Mouse (Mus musculus) c-Kit-positive CD71-positive TER-119-negative erythroid progenitor cells, embryonic 14.5 days (primary cell): ENCODE data around the gene Apeh.

Experiments used
- DNase-seq: peaks from one replicate; pipeline ENCODE4 v3.0.0-alpha.2; 2013; ENCODE audit warnings: low read depth

Gene Apeh

DNA sequence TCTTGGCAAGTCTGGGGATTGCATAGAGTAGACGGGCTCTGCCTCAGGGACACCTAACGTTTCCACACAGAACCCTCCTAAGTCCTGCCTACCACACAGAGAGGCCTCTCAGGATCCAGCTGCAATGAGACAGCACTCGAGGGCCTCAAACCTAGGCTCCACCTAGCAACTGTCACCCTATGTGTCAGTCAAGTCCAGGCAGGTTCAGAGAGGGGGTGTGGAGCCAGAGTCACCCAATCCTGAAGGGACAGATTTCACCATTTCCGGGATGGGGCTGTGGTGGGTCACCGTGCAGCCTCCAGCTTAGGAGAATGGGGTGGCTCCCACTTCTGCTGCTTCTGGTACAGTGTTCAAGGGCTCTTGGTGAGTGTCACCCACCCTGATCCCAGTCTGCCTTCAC, 14.2 kb downstream of the Apeh start, which contains the start of gene Mst1:
Gene Mst1 (plus strand): TSS at position 269 of the 400 bp plus-strand sequence.
- DNase-seq = peak; percentile 82

DNA sequence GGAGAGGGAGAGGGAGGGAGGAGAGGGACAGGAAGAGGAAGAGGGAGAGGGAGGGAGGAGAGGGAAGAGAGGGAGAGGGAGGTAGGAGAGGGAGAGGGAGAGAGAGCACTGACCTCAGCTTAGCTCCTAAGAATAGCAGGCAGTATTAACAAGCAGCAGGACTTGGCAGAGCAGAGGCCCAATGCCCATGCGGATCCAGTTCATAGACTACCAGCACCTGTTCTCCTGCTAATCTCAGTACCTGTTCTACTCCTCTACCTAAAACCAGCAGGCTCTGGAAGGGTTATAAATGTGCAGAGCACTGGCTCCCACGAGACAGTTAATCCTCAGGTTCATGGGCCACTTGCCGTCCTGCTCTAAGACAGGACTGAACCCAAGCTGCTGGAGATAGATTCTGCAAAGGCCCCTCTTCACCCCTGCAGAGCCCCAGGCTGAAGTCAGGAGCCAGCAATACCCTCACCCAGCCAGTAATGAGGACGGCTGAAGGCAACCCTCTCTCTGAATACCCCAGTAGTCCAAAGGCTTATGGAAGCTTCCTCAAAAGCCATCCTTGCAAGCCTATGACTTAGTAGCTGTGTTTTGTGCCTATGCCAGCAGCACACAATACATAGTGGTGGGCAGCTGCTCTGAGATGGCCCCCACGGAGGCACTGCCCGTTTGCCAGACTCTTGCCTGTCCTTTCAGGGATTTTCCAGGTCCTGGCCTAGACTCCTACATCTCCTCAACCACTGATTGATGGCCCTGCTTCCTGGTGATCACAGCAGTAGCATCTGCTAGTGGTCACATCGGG, 21.1 kb downstream of the Apeh start:
- DNase-seq = no peak

DNA sequence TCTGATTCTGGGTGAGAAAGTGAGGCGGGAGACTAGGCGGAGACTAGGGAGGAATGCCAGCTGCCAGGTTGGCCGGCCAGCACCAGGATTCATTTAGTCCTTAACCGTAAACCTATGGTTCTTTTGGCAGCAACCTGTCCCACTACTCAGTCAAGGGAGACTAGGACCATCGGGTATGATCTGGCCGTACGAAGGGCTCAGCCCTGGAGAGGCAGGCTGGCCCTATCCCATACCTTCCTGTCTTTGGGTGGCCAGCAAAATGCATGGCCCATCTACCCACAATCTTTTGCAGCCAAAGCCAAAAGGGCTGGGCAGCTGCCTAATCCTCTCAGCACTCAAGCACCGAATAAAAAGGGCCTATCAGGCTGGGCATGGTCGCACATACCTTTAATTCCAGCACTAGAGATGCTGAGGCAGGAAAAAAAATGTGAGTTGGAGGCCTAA, 21.9 kb downstream of the Apeh start:
- no peak for DNase-seq

DNA sequence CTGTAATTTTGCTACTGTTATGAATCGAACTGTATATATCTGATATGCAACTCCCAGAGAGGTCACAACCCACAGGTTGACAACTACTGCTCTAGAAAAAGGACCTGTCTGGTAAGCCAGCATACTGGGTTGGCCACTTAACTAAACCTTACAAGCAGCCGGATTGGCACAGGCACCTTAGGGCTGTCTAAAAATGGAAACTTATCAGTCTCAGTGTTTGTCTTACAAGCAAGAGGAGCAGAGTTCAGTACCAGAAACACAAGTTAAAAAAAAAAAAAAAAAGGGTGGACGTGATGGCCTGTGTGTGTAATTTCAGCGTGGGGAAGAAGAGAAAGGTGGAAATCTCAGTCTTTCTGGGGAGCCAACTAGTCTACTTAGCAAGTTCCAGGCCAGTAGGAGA, 22.6 kb downstream of the Apeh start:
- DNase-seq = no peak

DNA sequence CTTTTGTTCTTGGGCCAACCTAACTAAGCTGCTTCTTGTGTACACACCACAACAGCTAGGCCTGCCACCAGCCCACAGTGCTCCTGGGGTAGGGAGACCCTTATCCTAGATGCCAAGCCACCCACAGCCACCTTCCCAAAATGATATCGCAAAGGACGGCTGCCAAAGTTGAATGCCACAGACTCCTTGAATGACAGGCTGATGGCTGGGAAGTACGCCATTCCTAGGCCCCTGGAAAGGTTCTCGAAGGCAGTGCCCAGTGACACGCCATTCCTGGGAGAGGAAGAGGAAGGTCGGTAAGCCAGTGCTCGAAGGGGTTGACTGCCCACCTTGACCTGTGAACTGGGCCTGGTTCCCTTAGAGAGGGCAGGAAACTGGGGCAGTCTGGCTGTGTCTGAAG, 24.9 kb downstream of the Apeh start:
- DNase-seq = no peak

DNA sequence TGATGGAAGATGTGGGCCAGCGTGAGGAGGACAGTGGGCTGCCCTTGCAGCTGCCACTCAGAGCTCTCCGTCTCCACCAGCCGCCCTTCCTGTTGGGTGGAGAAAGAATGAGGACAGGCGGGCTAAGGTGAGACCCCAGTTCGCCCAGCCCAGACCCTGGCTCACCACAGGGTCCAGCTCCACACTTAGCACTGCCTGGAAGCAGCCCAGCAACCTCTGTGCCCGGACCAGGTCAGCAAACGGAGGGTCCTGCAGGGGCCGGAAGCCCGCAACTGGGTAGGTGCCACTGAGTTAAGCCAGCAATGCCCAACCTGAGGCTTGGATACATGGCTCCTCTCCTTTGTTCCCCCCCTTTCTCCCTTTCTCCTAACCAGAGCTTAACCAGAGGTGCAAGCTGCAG, 25.4 kb downstream of the Apeh start:
- DNase-seq = no peak

DNA sequence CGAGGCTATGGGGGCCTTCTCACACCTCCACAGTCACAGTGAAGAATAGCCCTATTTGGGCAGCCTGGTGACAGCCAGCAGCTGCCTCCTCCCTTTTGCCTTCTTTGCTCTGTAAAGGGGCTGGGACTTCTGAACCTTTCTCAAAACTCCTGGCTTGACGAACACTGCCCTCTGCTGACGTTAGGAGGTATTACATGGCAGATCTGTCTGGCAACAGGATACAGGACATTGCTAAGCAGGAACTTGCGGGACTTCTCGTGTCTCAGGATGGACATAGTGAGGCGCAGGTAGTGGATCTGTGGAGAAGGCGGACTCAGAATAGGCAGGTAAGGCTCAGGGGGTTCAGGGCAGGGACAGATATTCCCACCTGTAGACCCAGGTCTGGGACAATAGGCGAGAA, 26.5 kb downstream of the Apeh start:
- peak; percentile 91 for DNase-seq

DNA sequence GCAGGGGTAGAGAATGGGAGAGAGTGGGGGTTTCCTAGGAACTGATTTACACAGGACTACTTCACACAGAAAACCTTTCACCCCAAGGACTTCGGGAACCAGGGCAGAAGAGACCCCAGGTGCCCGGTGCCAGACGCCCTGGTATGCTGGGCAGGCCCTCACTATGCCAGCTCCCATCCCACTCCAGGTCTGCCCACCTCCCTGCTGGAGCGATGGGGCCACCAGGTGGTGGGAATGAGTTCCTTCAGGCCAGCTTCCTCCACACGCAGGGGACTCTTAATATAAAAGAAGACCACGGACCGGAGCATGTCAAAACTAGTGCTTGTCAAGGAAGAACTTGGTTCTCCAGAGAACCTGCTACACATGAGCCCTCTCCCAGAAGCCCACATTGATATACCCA, 27.2 kb downstream of the Apeh start:
- no peak for DNase-seq

DNA sequence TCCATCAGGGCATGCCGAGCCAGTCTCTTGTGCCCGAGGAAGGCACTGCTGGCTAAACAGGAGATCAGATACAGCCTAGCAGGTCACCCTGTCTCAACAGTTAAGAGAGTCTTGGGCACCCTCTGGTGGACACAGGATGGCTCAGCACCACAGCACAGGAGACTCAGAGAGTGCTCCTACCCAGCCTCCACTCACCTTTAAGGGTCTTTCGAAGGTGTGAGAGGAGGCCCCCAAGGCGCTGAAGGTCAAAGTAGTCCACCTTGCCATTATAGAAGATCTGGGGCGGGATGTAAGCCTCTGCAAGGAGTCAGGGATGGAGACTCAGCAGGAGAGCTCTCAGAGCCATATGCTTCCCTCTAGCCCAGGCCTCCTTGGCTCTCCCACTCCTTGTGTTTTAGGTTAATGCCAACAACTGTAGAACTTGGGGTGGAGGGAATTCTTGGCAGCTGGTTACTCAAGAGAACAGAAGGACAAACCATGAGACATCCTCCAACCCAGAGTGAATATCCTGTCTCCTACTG, 28.9 kb downstream of the Apeh start:
- peak; percentile 67 for DNase-seq

DNA sequence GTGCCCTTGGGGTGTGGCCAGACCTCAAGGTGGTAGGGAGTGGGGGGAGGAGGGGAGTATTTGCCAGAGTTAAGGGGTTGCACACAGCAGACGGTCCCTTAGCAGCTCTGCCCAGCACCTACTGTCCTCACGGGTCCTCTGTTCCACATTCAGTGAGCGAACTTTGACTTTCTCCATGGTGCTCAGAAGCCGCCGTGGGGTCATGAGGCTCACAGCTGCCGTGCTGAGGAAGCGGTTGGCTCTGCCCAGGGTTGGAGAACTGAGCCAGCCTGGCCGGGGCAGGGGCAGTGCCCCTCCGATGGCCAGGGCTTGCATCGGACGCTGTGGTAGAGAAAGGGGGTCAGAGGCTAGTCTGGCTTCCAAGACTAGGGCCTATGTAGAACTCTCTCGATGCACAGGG, 31.0 kb downstream of the Apeh start:
- DNase-seq = no peak

DNA sequence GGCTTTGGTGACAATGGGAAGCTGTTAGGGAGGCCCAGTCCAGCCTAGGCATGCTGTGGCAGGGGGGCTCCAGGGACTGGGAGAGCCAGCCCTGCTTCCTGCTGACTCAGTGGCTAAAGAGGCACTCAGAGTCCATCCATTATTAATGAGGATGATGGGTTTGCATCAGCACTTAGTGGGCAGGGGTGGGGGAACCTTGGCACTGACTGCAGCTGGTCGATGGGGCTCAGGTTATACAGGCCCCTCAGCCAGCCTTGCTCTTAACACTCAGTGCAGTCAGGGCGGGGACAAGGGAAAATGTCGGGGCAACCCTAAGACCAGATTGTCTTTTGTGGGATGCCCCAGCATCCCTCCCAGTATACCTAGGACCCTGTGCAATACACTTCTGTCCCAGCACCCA, 32.3 kb downstream of the Apeh start:
- DNase-seq = no peak

DNA sequence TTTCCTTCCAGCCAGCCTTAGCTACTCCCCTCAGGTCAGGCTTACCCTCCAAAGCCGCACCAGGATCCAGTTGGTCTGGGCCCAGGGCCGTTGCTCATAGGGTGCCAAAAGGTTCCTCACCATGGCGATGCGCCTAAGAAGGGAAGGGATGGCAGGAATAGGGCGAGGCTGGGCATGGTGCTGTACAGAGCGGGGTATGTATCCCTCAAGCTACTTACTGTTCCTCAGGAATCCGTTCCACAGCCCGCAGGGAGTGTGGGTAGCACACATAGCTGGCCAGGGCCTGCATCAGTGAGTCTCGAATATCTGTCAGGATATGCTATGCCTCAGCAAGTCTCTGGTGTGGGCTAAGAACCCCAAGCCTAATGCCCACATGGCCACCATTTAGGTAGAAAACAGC, 36.1 kb downstream of the Apeh start:
- no peak for DNase-seq

DNA sequence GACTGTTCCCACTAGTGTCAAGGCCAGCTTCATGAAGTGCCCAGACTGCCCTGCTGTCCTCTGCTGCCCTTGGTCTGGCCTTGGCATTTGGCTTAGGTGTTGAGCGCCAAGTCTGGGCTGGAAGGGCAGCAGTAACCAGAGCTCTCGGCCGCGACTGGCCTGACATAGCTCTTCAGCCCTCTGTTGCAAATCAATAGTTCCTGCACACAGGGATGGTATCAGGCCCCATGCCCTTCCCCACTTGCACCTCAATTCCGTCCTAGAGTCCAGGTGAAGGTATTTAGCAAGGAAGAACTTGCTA, 37.2 kb downstream of the Apeh start:
- DNase-seq = no peak

DNA sequence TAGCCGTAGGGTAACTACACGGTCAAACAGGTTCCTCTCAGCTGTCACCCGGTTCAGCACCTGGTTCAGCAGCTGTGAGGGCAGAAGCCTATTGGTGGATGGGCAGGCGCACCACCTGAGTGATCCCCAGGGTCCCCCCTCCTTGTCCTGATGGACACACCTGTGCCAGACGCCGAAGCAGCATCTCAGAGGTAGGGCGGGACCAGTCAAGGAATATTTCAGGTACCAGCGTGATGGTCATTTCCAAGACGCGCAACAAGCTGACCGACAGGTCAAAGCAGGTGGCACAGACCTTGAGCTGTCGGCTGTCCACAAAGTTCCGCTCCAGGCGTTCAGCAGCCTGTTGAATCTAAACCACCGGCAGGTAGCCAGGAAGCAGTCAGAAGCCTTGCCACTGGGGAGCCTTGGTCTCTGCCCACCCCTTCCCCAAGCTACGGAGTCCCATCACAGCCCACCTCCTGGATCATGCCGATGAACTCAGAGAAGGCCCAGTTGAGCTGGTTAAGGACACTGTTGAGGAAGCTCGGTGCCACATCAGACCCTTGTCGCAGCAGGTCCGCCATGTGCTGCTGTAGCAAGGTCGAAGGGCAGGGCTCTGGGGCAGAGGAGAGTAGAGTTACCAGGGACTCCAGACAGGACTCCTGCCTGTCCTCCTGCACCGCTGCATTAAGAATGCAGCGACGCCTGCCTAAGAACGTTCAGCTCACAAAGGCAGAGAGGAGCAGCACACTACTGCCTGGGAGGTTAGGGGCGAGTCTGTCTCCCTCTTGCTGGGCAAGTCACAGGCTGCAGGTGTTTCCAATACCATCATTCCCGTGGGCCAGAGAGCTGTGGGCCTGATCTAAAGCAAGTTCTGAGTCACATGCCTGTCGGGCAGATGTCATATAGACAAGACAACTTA, 37.8 kb downstream of the Apeh start:
- DNase-seq = no peak

DNA sequence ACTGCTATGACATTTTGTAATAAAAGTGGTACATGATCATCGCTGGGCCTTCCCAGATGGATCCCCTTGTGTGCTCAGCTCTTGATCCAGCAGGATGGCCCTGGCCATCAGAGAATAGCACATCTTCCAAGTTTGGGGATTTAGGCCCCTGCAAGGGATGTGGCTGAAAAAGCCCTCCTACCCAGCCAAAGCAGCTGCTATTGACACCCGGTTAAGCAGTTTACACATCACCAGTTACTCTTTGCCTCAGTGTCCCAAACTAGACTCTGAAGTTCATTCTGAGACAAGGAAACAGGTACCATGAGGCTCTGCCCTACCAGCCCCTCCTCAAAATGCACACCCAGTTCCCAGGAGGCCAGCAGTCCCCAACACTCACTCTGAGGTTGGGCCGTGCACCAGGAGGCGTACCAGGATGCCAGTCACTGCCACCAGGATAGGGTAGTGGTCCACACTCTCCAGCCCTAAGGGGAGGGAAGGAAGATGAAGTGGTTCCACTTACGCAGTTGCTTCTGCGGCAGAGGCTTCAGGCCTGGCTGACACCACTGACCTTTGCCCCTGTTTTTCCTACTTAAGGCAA, 38.7 kb downstream of the Apeh start:
- DNase-seq = no peak

DNA sequence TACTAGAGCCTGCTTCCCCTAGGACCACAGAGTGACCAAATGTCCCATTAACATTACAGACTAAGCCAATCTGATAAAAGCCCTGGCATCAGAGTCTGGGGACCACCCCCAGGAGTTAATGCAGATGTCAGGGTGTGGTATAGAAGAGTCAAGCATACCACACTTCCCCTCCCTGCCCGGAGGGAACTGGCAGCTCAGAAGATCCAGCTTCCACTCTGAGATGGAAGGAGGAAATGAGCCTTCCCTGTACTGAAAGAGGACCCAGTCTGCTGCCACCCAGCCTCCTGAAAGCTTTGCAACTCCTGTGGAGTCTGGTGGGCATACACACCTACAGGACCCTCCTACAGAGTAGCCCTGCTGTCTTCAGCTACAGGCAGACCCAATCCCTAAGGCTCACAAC, 39.3 kb downstream of the Apeh start:
- DNase-seq = no peak

DNA sequence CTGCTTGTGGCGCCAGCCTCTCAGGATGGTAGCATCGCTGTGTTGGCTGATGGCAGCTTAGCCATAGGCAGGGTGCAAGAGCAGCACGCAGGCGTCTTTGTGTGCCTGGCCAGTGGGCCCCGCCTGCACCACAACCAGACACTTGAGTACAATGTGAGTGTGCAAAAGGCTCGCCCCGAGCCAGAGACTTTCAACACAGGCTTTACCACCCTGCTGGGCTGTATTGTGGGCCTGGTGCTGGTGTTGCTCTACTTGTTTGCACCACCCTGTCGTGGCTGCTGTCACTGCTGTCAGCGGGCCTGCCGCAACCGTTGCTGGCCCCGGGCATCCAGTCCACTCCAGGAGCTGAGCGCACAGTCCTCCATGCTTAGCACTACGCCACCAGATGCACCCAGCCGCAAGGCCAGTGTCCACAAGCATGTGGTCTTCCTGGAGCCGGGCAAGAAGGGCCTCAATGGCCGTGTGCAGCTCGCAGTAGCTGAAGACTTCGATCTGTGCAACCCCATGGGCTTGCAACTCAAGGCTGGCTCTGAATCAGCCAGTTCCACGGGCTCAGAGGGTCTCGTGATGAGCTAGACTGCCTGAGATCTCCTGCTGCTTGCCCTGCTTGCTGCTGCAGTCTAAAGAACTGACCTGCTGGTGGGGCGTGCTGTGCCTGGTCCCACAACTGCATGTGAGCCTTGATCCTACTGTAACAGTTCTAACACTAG, 39.9 kb downstream of the Apeh start:
- DNase-seq = no peak

DNA sequence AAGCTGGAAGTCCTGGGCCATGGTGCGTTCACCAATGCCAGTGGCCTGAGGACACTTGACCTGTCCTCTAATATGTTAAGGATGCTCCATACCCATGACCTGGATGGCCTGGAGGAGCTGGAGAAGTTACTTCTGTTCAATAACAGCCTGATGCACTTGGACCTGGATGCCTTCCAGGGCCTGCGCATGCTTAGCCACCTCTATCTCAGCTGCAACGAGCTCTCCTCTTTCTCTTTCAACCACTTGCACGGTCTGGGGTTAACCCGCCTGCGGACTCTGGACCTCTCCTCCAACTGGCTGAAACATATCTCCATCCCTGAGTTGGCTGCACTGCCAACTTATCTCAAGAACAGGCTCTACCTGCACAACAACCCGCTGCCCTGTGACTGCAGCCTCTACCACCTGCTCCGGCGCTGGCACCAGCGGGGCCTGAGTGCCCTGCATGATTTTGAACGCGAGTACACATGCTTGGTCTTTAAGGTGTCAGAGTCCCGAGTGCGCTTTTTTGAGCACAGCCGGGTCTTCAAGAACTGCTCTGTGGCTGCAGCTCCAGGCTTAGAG, 40.7 kb downstream of the Apeh start:
- no peak for DNase-seq

DNA sequence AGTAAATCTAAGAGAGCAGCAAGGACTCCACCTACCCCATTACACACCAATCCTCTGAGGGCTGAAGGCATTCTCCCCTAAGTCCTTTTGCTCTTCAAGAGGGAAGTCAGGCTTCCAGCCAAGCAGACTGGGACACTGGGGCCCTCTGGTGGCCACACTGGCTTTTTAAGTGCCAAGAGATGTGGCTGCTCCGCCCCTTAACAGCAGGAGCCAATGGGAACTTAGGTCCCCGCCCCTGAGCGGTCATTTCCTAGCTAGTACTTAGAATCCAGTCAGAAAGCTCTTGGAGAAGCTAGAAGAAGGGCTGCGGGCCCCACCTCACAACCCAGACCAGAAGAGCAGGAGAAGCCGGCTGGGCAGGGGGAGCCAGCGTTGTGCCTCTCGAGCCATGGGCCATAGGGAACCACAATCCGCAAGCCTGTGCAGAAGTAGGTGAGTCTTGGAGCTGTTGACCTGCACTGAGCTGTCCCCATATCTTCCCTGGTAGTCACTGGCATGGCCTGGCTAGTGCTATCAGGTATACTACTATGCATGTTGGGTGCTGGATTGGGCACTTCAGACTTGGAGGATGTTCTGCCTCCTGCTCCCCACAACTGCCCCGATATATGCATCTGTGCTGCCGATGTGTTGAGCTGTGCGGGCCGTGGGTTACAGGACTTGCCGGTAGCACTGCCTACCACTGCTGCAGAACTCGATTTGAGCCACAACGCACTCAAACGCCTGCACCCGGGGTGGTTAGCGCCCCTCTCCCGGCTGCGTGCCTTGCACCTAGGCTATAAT, 41.3 kb downstream of the Apeh start, which contains the start of gene Amigo3:
Gene Amigo3 (plus strand): TSS at position 275 of the 780 bp plus-strand sequence.
- DNase-seq = peak; percentile 99

DNA sequence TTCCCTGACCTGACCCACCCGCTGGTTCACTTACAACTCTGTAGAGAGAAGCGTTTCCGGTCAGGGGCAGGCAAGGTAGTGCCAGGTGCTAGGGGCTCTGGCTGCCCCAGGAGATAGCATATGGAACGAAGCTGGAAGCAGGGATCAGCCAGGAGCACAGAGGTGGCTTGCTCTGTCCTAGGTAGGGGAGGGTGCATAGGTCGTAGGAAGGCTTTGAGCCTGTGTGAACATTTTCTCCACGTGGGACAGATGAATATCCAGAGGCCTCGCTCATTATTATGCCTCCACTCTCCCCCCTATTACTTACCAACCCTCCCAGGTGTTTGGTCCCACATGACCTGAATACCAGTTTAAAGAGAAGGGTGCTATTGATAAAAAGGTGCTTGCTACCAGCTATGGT, 42.0 kb downstream of the Apeh start:
- no peak for DNase-seq

DNA sequence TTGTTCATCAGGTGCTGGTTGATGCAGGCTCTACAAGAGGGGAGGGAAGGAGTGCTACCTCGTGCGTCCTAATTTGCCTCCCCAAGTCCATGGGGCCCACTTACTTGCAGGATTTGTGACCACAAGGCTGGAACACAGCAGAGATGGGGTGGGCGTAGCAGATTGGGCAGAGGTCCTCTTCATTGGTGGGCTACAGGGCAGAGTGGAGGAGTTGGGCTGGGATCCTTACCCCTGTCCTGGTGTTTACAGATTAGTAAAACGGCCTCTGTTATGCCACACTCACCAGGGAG, 42.5 kb downstream of the Apeh start:
- DNase-seq = no peak
